Mouse (Mus musculus): ENCODE results near the gene Gm49396.

The Gm49396 gene

DNA sequence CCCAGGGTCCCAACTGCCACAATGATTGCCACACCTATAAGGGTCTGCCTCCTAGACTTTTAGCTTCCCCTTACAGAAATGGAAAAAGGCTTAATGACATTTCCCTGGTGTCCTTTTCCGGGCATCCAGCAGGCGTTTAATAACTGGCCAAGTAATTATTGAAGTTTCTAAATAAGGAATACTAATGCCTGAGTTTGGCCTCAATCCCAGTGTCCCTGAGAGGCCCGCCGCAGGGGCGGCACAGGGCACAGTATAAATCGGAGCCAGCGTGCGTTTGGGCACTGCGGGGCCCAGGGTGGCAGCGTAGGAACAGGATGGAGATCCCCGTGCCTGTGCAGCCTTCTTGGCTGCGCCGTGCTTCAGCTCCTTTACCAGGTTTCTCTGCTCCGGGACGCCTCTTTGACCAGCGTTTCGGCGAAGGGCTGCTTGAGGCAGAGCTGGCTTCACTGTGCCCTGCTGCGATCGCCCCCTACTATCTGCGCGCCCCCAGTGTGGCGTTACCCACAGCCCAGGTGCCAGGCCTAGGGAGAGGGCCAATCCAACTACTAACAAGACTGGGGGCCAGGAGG is 10.0 kb upstream of the Gm49396 start:
- DNase-seq = peak; percentile 34 to 43

DNA sequence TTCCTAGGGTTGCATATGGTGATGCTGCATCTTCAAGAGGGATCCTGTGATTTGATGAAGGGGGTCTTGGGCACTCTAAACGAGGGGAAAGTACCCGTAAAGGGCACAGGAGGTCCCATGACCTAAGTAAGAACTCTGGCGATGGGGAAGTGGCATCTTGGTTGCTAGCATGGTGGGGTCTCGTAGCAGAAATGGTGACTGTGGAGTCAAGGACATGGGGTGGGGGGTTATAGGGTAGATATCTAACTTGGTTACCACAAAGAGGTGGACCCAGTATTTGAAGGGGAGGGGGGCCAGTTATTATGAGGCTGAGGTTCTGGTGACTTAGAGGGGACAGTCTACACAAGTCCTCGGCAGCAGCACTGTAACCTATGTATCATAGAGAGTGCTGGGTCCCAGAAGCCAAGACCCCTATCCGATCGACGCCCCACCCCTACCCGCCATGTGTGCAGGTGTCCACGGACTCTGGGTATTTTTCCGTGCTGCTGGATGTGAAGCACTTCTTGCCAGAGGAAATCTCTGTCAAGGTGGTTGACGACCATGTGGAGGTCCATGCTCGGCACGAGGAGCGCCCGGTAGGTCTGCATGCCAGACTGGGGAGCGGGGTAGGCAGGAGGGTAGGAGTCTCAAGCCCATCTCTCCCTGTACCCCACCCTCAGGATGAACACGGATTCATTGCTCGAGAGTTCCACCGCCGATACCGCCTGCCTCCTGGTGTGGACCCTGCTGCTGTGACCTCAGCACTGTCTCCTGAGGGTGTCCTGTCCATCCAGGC is 9.1 kb upstream of the Gm49396 start:
- DNase-seq = no peak

DNA sequence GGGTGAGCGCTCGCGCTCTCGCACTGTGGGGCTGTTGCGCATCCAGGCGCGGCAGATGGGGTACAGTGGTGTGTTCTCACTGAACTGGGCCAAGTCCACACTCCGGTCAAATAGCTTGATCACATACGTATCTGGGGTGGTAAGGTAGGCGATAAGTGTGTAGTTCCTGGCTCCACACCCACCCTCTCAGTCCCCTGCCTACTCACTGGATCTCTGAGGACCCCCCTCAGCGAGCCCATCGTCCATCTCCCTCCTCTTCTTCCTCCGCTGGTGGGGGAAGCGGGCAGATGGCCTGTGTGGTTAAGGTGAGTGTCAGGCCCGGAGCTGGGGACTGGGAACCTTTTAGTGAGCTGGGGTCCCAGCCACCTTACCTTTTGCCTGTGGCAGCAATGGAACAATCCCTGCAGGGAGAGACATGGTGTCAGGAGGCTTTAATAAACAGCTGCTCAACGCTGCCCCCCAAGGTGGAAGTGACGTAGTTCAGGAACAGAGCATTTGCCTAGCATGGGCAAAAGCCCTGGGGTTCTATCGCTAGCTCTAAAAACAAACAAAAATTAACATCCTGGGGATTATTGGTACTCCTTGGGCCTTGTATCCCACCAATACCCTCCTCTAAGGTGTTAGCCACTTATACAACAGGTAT is 6.1 kb upstream of the Gm49396 start:
- DNase-seq = no peak

DNA sequence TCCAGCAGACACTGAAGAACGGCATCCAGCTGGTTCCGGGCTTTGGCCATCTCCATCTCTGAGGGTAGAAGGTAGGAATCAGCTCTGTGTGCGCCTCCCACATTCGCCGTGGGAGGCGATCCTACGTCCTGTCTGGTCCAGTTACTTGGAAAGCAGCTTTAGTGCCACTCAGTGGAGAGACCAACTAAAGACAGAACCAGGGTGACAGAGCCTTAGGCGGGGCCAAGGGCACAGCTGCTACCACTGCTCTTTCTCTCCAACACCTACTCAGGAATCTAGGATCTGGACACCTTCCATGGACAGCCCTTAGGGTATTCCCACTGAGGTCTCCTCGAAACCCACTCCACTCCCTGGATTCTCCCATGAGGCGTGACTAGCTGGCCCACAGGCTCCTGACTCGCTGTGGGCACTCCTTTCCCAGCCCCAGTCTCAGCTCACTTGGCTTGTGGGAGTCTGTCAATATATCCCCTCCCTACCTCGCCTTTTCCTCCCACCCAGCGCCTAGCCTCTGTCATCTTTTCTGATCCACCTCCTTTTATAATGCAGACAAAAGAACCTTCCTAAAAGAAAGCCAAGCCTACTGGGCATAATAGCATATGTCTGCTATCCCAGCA is 5.1 kb upstream of the Gm49396 start:
- DNase-seq = no peak

DNA sequence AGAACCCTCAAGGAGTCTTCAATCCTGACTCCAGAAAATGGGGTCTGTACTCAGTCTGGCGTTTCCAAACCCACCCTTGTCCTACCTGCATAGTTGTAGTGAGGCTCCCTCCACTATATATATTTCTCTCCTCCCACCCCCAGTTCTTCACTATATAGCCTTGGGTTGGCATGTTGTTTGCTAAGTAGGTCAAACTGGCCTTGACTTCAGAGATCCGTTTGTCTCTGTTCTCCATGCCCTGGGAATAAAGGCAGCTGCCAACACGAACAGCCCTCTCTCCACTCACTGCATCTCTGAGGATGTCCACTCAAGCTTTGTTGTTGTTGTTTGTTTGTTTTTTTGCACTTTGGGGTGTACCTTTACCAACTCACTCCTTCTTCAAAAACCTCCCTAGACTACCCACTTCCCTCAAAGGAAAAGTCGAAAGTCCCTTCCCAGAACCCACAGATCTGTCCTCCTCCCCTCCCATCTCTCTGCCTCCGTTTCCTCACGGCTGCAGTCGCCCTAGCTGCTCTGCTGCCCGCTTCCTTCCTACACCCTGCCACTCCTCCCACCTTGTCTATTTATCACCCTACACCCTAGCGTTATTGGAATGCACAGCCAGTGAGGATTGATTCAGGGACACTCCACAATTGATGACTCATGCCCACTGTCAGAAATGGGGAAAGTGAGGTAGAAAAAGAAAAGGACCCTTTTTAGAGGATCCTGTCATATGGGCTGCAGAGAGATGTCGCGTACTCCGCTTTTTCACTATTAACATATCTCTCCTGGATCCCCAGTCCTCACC is 4.3 kb upstream of the Gm49396 start:
- no peak for DNase-seq

DNA sequence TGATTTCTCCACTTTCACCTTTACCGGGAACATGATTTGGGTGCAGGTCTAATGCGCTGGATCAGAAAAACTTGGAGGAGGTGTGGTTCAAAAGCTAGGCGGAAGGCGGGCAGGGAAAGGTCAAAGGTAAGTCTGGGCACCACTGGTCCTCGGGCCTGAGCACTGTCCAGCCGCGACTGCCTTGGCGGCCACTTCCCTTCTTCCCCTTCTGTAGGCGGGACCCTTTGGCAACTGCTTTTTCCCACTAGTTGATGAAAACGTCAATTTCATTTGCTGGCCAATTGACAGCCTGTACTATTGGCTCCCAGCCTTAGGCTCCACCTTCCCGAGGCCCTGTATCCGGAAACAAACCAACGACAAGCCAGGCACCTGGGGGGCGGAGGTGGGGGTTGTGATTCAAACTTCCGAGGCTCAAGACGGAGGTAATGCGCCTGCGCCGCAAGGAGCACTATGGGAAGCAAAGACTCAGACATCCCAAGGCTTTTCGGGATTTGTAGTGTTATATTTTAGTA is 3.6 kb upstream of the Gm49396 start, which contains the start of gene Lin37:
Gene Lin37, minus strand, starts transcription at position 396 of the 512 bp plus-strand sequence.
- peak; percentile 95 to 96 for DNase-seq

DNA sequence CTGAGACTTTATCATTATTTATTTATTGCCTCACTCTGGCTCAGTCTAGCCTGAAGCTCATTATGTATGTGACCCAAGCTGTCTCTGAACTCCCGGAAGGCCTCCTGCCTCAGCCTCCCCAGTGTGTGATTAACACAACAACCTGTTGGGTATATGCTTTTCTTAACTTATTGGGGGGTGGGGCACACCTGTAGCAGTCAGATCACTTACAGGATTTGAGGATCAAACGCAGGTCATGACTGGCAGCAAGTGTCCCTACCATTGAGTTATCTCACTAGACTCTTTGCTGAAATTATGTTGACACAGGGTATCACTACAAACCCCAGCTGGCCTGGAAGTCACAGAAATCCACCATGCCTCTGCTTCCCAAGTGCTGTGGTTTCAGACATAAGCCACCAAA is 2.8 kb upstream of the Gm49396 start:
- no peak for DNase-seq

DNA sequence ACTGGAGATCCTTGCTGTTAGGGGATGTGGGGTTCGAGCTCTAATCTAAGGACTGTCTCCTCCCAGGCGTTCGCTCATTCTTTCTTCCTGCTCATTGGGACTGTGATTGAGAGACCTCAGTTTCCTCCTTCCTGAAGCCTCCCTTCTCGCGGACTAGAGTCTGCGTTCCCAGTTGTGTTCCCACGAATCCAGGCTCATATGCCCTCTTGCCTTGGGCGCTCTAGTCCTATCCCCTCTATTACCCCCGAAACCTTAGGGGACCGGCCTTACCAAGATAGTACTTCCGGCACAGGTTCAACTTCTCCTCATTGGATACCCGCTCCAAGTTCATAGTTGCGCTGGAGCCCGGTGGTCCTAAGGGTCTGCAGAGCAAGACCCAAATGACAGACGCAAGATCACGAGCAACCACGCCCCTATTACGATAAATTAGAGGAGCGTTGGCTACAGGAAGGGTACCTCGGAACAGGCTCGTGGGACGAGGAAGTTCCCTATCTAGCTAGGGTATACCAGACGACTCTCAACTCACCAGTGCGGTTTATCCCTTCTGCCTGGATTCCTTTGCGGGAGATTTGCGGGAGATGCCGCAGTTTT is 523 bp upstream of the Gm49396 start:
- DNase-seq = no peak

DNA sequence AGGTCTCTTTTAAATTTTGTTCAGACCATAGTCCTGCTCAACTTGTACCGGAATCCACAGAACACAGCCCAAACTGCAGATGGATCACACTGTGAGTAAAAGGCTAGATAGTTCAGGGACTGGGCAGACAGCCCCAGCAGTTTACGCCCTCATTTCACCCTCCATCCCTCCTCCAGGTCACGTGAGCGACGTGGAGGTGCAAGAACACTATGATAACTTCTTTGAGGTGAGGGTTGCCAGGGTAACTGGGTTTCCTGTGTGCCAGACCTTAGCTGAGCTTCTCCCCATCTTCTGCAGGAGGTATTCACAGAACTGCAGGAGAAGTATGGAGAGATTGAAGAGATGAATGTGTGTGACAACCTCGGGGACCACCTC is 749 bp downstream of the Gm49396 start:
- peak; percentile 33 to 70 for DNase-seq

DNA sequence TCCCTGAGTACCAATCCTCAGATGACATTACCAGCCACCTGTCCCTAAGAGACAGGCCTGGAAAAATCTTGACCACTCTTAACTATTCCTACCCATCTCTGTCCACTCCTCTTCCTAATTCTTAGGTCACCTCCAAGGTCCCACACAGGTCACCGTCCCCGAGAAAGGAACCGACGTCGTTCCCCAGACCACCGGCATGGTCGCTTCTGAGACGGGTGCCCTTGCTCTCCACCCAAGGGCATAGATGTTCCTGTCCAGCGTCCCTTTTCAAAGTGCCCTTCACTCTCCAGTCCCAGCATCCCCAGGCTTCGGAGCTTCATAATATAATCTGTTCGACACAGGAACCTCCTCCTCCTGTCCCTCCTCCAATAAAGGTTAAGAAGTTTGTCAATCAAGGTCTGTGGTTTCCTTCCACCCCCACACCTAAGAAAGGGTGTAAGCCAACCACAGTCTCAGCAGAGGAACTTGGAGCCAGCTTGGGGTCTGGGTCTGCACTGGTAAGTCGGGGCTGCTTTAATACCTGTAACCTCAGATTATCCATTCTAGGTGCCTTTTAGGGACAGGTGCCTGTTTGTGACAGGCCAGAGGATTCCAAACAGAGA is 1.9 kb downstream of the Gm49396 start, which contains the start of gene Igflr1:
Gene Igflr1, plus strand, starts transcription at position 458 of the 602 bp plus-strand sequence.
- DNase-seq = no peak

DNA sequence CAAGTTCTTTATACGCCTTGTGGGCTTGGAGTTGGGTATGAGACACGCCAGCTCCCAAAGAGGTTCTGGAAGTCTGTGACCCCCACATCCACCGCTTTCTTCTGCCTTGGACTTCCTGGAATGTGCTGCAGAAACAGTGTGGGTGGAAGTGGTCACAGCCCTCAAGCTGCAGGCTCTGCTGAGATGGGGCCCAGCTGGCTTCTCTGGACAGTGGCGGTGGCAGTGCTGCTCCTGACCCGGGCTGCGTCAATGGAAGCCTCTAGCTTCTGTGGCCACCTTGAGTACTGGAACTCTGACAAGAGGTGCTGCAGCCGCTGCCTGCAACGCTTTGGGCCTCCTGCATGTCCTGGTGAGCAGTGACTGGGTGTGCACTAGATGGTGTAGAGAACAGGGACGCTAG is 2.9 kb downstream of the Gm49396 start:
- DNase-seq = no peak

DNA sequence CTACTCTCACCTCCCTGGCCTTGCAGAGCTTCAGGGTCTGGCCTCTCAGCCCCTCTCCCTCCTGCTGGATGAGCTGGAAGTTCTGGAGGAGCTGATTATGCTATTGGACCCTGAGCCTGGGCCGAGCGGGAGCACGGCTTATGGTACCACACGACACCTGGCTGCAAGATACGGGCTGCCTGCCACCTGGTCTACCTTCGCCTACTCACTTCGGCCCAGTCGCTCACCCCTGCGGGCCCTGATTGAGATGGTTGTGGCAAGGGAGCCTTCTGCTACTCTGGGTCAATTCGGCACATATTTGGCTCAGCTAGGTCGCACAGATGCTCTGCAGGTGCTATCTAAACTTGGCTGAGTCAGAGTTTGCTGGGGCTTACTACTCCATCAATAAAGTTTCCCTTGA is 4.4 kb downstream of the Gm49396 start:
- DNase-seq = no peak

DNA sequence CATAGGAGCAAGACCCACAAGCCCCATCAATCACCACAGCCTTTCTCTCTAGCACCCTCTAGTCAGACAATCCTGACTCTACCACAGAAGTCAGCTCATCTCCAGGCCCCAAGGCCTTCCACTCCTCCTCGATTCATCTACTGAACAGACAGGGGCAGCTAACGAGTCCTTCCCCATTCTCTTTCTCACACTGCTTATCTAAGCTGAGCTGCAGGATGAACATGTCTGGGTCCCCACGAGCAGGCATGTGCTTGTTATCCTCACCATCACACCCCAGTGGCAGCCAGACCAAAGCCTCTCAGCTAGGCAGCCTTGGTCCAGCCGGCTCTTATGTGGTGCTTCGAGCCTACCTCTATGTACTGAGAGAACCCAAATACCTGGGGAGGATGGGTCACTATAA is 9.2 kb downstream of the Gm49396 start:
- DNase-seq = no peak

DNA sequence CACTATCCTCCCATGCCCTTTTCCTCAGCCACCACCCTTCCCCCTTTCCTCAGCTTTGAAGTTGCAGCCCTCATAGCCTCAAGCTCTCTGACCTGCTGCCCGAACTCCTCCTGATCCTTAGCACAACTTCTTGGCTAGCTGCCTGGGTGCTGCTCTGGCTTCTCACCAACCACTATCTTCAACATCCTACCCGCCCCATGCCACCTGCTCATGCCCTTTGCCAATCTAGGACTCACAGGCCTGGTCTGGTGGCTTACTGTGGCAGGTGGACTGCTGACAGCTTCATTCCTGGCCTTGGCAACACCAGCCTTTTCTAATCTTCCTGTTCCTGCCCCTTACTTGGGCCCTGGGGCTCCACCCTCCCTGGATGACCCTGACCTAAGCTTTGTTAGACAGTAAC is 9.8 kb downstream of the Gm49396 start:
- no peak for DNase-seq

DNA sequence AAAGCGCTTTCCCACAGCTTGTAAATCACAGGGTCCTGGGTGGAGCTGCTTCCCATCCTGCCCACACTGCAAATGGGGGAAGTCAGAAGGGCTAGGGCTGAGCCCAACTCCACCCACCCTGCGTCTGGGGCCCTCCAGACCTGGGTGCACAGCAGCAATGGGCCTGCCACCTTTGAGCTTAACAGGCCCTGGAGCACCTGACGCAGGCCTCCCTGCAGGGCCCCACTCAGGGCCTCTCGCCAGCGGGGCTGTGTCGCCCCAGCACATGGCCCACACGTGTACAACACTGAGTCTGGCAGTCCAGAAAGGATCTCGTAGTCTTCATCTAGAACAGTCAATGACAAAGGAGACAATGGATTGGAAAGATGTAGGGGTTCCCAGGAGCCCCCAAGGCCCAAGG is 16.8 kb downstream of the Gm49396 start:
- no peak for DNase-seq

DNA sequence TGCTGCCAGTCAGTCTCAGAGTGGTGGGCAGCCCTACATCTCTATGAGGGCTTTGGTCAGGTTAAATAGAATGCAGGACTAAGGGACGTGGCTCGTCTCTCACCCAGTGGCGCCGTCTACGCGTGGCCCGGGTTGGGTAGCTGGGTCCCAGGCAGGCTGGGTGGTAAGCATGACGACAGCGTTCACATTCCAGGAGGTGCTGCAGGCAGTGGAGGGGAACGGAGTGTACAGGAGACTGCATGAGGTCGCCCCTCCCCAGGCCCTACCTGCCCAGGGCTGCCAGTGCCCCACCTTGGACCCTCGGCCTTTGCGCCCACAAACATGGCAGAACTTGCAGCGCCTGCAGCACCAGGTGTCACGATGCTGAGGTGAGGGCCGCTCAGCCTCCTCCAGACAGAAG is 18.4 kb downstream of the Gm49396 start:
- DNase-seq = no peak

DNA sequence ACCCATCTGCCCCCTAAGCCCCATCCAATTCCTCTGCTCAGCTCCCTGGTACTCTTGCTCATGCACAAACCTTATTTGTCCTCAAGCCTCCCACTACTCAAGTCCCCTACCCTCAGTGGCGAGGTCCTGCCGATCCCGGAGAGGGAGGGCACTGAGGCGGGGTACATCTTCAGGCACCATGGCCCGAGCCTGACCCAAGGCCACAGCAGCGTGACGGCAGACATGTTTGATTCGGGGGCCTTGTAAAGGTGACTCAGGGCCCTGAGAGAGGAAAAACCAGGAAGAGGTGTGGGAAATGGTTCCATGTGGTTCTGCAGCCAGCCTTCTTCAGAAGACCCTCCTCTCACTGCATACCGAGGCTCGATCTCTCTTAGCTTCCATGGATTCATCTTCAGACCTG is 21.2 kb downstream of the Gm49396 start:
- DNase-seq = no peak

DNA sequence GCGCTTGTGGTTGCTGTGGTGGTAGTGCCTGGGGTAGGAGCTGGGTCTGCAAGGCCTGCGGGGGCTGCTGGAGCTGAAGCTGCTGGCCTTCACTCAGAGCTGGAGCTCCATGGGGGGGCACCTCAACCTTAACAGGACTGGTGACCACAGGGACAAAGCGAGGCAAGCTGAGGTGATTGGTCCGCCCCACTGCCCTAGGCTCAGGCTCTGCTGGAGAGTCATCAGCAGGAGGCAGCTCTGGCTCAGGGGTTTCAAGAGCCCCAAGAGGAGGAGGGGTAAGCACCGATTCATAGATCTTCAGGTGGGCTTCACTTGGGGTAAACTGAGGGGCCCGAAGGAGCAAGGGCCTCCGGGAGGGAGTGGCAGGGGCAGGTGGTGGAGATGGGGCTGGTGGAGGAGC is 22.0 kb downstream of the Gm49396 start:
- DNase-seq = no peak

DNA sequence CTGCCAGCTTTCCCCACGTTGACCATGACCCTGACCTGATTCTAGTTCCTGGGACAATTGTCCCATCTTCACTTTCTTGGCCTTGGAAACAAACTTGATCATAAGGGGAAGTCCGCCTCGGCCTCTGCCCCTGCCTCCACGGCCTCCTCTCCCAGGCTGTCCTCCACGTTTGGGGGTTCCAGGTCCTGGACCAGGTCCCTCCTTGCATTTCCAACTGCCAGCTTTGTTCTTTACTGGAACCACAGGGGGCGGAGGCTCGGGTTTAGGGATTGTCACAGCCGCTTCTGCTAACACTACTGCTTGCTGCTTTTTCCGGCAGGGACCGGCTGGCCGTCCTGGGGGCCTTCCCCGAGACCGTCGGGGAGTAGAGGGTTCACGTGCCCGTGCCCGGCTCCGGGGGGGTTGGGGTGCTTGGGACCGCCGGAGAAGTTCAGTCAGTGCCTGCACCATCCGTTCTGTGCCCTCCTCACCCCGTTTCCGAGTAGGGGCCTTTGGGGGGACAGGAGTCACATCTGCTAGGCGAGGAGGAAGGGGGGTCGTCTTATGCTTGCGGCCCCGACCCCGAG is 23.4 kb downstream of the Gm49396 start:
- no peak for DNase-seq

DNA sequence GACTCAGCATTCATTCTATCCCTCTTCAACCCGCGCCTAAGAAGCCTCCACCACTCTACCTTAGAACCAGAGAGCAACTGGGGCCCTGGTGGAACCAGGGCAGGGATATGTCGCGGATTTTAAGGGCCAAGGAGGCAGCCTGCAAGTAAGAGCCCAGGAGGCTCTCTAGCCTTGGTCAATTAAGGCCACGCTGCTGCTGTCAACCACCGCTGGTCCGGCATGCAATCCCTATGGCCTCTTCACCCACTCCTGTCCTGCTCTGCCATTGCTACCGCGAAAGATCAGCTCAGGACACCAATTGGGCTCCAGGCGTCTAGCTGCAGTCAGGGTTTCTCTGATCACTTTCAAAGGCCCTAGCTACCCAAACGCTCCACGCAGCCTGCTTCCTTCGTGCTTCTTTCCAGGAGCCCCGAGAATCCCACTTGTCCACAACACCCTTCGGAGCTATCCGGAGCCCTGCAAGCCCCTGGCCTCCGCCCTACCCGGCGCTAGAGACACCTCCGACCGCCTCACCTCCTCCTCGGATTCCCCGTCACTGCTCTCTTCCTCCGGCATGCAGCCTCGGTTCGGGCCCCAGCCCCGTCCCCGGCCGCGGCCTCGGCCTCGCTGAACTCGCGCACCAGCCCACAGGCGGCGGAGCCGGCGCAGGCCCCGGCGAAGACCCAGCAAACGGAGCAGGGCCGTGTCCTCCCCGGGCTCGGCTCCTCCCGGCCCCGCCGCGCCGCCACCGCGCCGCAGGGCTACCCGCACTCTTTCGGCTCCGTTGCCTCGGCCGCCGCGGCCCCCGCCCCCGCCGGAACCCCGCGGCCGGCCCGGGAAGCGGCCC is 24.9 kb downstream of the Gm49396 start:
- peak; percentile 51 for DNase-seq
